Mouse (Mus musculus): ENCODE results near the gene Nell2. TPM values are rescaled to one million over a fixed set of nuclear protein-coding genes. Genes with fewer than 3 reads are reported as not detected.

The Nell2 gene
- polyA plus RNA-seq, 1 experiment from 2014 or later: 0.17 TPM

GRCm38 (mm10) chr15:95542632-95543031 is 14.3 kb upstream of the Nell2 start:
- Histone ChIP-seq H3K36me3 (ENCODE audit: insufficient read depth, low read length) (no peaks in the 10 kb centered on the region), H3K27ac (ENCODE audit: low read length) (no peak overlapping the region), H3K4me2 (replicated peaks; ENCODE audit: low read depth, low read length) (no peak overlapping the region), H3K9me3 (ENCODE audit: low read length) (no peaks in the 10 kb centered on the region), H3K27me3 (replicated peaks; ENCODE audit: insufficient read depth, low read length) (no peaks in the 10 kb centered on the region), H3K4me1 (ENCODE audit: insufficient read depth, low read depth, low read length) (no peaks in the 10 kb centered on the region), H3K9ac (replicated peaks; ENCODE audit: low read depth) (no peak overlapping the region), H3K4me3 (ENCODE audit: low read depth, low read length) (no peak overlapping the region)
- DNase-seq (ENCODE audit: low spot score) (no peak), ATAC-seq (no peak)
- TF ChIP-seq CTCF (IDR thresholded peaks at IDR 0.05) (no peak), EP300 (IDR thresholded peaks at IDR 0.05) (no peak)
- 68% methylated on average over 6 of the region's 6 CpGs for WGBS

GRCm38 (mm10) chr15:95536724-95537123 is 8.4 kb upstream of the Nell2 start:
- ATAC-seq: no peak
- Histone ChIP-seq H3K9me3 (ENCODE audit: low read length) (no peaks in the 10 kb centered on the region), H3K27me3 (replicated peaks; ENCODE audit: insufficient read depth, low read length) (no peaks in the 10 kb centered on the region), H3K4me2 (replicated peaks; ENCODE audit: low read depth, low read length) (no peak overlapping the region), H3K27ac (ENCODE audit: low read length) (no peak overlapping the region), H3K36me3 (ENCODE audit: insufficient read depth, low read length) (no peaks in the 10 kb centered on the region), H3K4me3 (ENCODE audit: low read depth, low read length) (no peak overlapping the region), H3K4me1 (ENCODE audit: insufficient read depth, low read depth, low read length) (no peaks in the 10 kb centered on the region), H3K9ac (replicated peaks; ENCODE audit: low read depth) (no peak overlapping the region)
- no peak for TF ChIP-seq CTCF (IDR thresholded peaks at IDR 0.05)
- no peak for TF ChIP-seq EP300 (IDR thresholded peaks at IDR 0.05)
- WGBS: 48% methylated on average over 4 of the region's 4 CpGs
- no peak for DNase-seq (ENCODE audit: low spot score)

GRCm38 (mm10) chr15:95536230-95536629 is 7.9 kb upstream of the Nell2 start:
- Histone ChIP-seq H3K27me3 (replicated peaks; ENCODE audit: insufficient read depth, low read length) (no peaks in the 10 kb centered on the region), H3K4me1 (ENCODE audit: insufficient read depth, low read depth, low read length) (no peaks in the 10 kb centered on the region), H3K4me3 (ENCODE audit: low read depth, low read length) (no peak overlapping the region), H3K4me2 (replicated peaks; ENCODE audit: low read depth, low read length) (no peak overlapping the region), H3K9ac (replicated peaks; ENCODE audit: low read depth) (no peak overlapping the region), H3K36me3 (ENCODE audit: insufficient read depth, low read length) (no peaks in the 10 kb centered on the region), H3K27ac (ENCODE audit: low read length) (no peak overlapping the region), H3K9me3 (ENCODE audit: low read length) (no peaks in the 10 kb centered on the region)
- 72% methylated on average over 4 of the region's 4 CpGs for WGBS
- no peak for TF ChIP-seq EP300 (IDR thresholded peaks at IDR 0.05)
- ATAC-seq: no peak
- no peak for DNase-seq (ENCODE audit: low spot score)

GRCm38 (mm10) chr15:95534644-95535043 is 6.3 kb upstream of the Nell2 start:
- H3K9me3 ChIP-seq (ENCODE audit: low read length): no peaks in the 10 kb centered on the region
- no peaks in the 10 kb centered on the region for H3K36me3 ChIP-seq (ENCODE audit: insufficient read depth, low read length)
- no peak overlapping the region for H3K4me3 ChIP-seq (ENCODE audit: low read depth, low read length)
- H3K27me3 ChIP-seq (replicated peaks; ENCODE audit: insufficient read depth, low read length): no peaks in the 10 kb centered on the region
- no peak overlapping the region for H3K9ac ChIP-seq (replicated peaks; ENCODE audit: low read depth)
- H3K4me1 ChIP-seq (ENCODE audit: insufficient read depth, low read depth, low read length): no peaks in the 10 kb centered on the region
- no peak overlapping the region for H3K27ac ChIP-seq (ENCODE audit: low read length)
- DNase-seq (ENCODE audit: low spot score) (no peak), ATAC-seq (no peak)
- H3K4me2 ChIP-seq (replicated peaks; ENCODE audit: low read depth, low read length): no peak overlapping the region
- TF ChIP-seq CTCF (IDR thresholded peaks at IDR 0.05): no peak
- TF ChIP-seq EP300 (IDR thresholded peaks at IDR 0.05): no peak
- 78% methylated on average over 6 of the region's 6 CpGs for WGBS

DNA sequence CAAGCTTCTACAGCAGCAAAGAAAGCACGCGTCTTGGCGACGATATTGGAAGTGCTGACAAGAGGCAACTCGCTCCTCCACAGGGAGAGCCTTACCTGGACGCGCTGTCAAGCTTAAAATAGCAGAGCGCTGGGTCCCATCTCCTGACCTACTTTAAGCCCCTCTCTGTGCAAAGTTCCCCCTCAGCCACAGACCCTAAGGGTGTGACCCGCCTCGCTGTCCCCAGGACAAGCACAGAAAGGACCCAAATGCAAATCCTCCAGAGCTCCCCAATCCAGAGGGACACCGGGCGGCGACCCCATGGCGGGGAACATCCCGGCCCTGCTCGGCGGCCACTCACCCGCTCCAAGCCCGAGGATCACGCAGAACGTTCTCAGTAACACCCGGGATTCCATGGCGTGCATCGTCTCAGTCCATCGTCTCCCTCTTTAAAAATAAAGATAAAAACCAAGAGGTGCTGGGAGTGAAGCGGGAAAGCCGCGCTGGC is 855 bp downstream of the Nell2 start:
- no peak overlapping the region for H3K27ac ChIP-seq (ENCODE audit: low read length)
- no peak overlapping the region for H3K9ac ChIP-seq (replicated peaks; ENCODE audit: low read depth)
- no peaks in the 10 kb centered on the region for H3K4me1 ChIP-seq (ENCODE audit: insufficient read depth, low read depth, low read length)
- no peaks in the 10 kb centered on the region for H3K36me3 ChIP-seq (ENCODE audit: insufficient read depth, low read length)
- ATAC-seq (no peak), DNase-seq (ENCODE audit: low spot score) (no peak)
- H3K9me3 ChIP-seq (ENCODE audit: low read length): no peaks in the 10 kb centered on the region
- H3K27me3 ChIP-seq (replicated peaks; ENCODE audit: insufficient read depth, low read length): peaks cover 25% of the 10 kb centered on the region
- under 1% methylated on average over 28 of the region's 28 CpGs for WGBS
- TF ChIP-seq CTCF (IDR thresholded peaks at IDR 0.05) (no peak), EP300 (IDR thresholded peaks at IDR 0.05) (no peak)
- peak overlapping the region; percentile 54 for H3K4me2 ChIP-seq (replicated peaks; ENCODE audit: low read depth, low read length)
- H3K4me3 ChIP-seq (ENCODE audit: low read depth, low read length): peak overlapping the region; percentile 25

GRCm38 (mm10) chr15:95526626-95527411 is 1.5 kb downstream of the Nell2 start:
- H3K4me1 ChIP-seq (ENCODE audit: insufficient read depth, low read depth, low read length): no peaks in the 10 kb centered on the region
- no peak overlapping the region for H3K4me3 ChIP-seq (ENCODE audit: low read depth, low read length)
- no peak for TF ChIP-seq CTCF (IDR thresholded peaks at IDR 0.05)
- no peak for TF ChIP-seq EP300 (IDR thresholded peaks at IDR 0.05)
- H3K9ac ChIP-seq (replicated peaks; ENCODE audit: low read depth): no peak overlapping the region
- no peaks in the 10 kb centered on the region for H3K9me3 ChIP-seq (ENCODE audit: low read length)
- ATAC-seq (no peak), DNase-seq (ENCODE audit: low spot score) (no peak)
- 3% methylated on average over 26 of the region's 27 CpGs for WGBS
- no peak overlapping the region for H3K27ac ChIP-seq (ENCODE audit: low read length)
- H3K27me3 ChIP-seq (replicated peaks; ENCODE audit: insufficient read depth, low read length): peaks cover 25% of the 10 kb centered on the region
- H3K4me2 ChIP-seq (replicated peaks; ENCODE audit: low read depth, low read length): no peak overlapping the region
- no peaks in the 10 kb centered on the region for H3K36me3 ChIP-seq (ENCODE audit: insufficient read depth, low read length)

Measured in lung, postnatal 0 days (tissue).